Mouse (Mus musculus) thymus, adult 2 months (tissue): ENCODE measurements around the gene Ago3.

ENCODE experiments used
- CTCF ChIP-seq: fragments of 200-500 bp; IDR thresholded peaks from 2 replicates; pipeline ENCODE4 v1.5.1; 2012; ENCODE audit warnings: mild to moderate bottlenecking, control low read depth, low read length, moderate library complexity, borderline replicate concordance; ENCODE audit not compliant: control insufficient read depth, poor library complexity, insufficient read depth; ENCODE audit errors: extremely low read depth
- POLR2A ChIP-seq: fragments of 200-500 bp; IDR thresholded peaks from 2 replicates; pipeline ENCODE4 v1.6.1; 2012; ENCODE audit warnings: mild to moderate bottlenecking, low read length, control low read depth, moderate library complexity; ENCODE audit not compliant: control insufficient read depth, poor library complexity, insufficient read depth; ENCODE audit errors: extremely low read depth

DNA sequence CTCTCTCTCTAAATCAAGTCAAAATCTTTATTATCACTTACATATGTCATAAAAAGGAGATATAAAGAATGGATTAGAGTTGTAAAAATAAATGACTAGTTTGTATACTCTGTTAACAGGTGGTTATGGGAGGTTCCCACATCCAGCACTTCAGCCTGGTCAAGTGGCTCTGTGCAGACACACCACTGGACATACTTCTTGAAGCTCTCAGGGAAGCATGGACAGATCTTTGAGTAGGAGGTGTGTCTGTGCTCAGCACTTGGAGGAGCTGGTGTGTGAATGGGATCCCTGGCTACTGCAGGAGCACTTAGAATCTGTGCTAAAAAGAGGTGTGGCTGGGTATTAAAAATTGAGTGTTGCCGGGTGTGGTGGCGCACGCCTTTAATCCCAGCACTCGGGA lies 99.1 kb downstream of the Ago3 start:
- TF ChIP-seq POLR2A = no peak
- no peak for TF ChIP-seq CTCF
